Mouse (Mus musculus) neural tube, embryonic 14.5 days (tissue): Measurements from ENCODE around the gene Arhgap17. TPM values are rescaled to one million over a fixed set of nuclear protein-coding genes. Genes with fewer than 3 reads are reported as not detected.

Experiments used
- ATAC-seq: fragments of 200-750 bp; cut with Nextera tagmentation; 2 replicates; pipeline ENCODE4 v1.8.0; 2017; ENCODE audit warnings: low read depth, mild to moderate bottlenecking, moderate TSS enrichment, moderate library complexity
- H3K27ac ChIP-seq: fragments of 300-500 bp; sonication (generic); 2 replicates; pipeline ENCODE4 v1.5.1; 2014; ENCODE audit warnings: low read depth, mild to moderate bottlenecking, control low read depth, low read length, moderate library complexity, mixed read lengths
- H3K27me3 ChIP-seq: fragments of 300-500 bp; sonication (generic); 2 replicates; pipeline ENCODE4 v1.6.1; 2014; ENCODE audit warnings: low read length; ENCODE audit not compliant: control insufficient read depth, insufficient read depth
- H3K36me3 ChIP-seq: fragments of 300-500 bp; sonication (generic); 2 replicates; pipeline ENCODE4 v1.6.1; 2014; ENCODE audit warnings: low read length, mixed read lengths; ENCODE audit not compliant: control insufficient read depth, insufficient read depth
- H3K4me1 ChIP-seq: fragments of 300-500 bp; sonication (generic); 2 replicates; pipeline ENCODE4 v1.6.1; 2014; ENCODE audit warnings: low read length; ENCODE audit not compliant: control insufficient read depth, insufficient read depth
- H3K4me2 ChIP-seq: fragments of 300-500 bp; sonication (generic); 2 replicates; pipeline ENCODE4 v1.6.1; 2014; ENCODE audit warnings: mild to moderate bottlenecking, low read depth, low read length, control low read depth
- H3K4me3 ChIP-seq: fragments of 300-500 bp; sonication (generic); 2 replicates; pipeline ENCODE4 v1.5.1; 2014; ENCODE audit warnings: low read depth, low read length, control low read depth, mixed read lengths
- H3K9ac ChIP-seq: fragments of 300-500 bp; sonication (generic); replicated peaks from 2 replicates; pipeline ENCODE4 v1.6.1; 2014; ENCODE audit warnings: low read depth, mild to moderate bottlenecking, control low read depth, low read length, mixed read lengths
- H3K9me3 ChIP-seq: fragments of 300-500 bp; sonication (generic); 2 replicates; pipeline ENCODE4 v1.6.1; 2016; ENCODE audit warnings: low read length; ENCODE audit not compliant: control insufficient read depth
- WGBS: fragments of 180-500 bp; shearing (Covaris S2); extraction: QIAGEN DNeasy Blood & Tissue Kit; methylation state at CpG from one replicate; pipeline ENCODE4 v1.1.7; 2014; 5-methylcytosine and 5-hydroxymethylcytosine counted together
- polyA plus RNA-seq: library from polyadenylated mRNA; unstranded; fragments of >200 nt; fragmentation: Nextera tagmentation; extraction: Ambion mirVana; gene quantifications from 2 replicates; pipeline ENCODE4 v1.2.1, GENCODE M21; 2014

Gene Arhgap17
- polyA plus RNA-seq, 1 experiment from 2014 or later = 10.3 TPM

GRCm38 (mm10) chr7:123401121-123401520 lies 31.4 kb upstream of the Arhgap17 start:
- Histone ChIP-seq H3K4me1 (no peaks in the 10 kb centered on the region), H3K4me2 (no peak overlapping the region), H3K27ac (no peak overlapping the region), H3K9ac (no peak overlapping the region), H3K4me3 (no peak overlapping the region), H3K27me3 (no peaks in the 10 kb centered on the region), H3K9me3 (no peaks in the 10 kb centered on the region), H3K36me3 (peaks cover 17% of the 10 kb centered on the region)
- ATAC-seq = no peak
- 90% methylated on average over 3 of the region's 3 CpGs for WGBS

- H3K27me3 ChIP-seq = no peaks in the 10 kb centered on the region
- no peak overlapping the region for H3K4me3 ChIP-seq
- peaks cover 10% of the 10 kb centered on the region for H3K36me3 ChIP-seq
- H3K27ac ChIP-seq = no peak overlapping the region
- no peak overlapping the region for H3K9ac ChIP-seq
- WGBS = 88% methylated on average over 4 of the region's 4 CpGs
- no peak overlapping the region for H3K4me2 ChIP-seq
- no peaks in the 10 kb centered on the region for H3K9me3 ChIP-seq
- ATAC-seq = no peak
- H3K4me1 ChIP-seq = no peaks in the 10 kb centered on the region
Measured at GRCm38 (mm10) chr7:123399286-123399685, 29.6 kb upstream of the Arhgap17 start.

DNA sequence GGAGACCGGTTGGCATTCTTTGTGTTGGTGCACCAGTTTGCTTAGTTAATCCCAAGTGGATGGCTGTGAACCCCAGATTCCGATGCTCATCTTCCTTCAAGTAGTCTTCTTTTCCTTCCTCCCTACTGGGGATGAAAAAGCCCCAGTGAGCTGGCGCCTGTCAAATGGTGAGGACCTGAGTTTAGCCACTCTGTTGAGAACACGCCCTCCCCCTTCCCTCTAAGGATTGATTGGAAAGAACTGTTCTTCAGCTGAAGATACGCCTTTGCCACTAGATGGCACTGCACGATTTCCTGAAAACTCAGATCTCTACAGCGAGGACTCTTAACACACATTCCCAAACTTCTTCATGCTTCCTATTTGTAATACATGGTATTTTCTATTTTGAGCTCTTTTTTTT lies 29.1 kb upstream of the Arhgap17 start:
- WGBS = 32% methylated on average over 7 of the region's 7 CpGs

DNA sequence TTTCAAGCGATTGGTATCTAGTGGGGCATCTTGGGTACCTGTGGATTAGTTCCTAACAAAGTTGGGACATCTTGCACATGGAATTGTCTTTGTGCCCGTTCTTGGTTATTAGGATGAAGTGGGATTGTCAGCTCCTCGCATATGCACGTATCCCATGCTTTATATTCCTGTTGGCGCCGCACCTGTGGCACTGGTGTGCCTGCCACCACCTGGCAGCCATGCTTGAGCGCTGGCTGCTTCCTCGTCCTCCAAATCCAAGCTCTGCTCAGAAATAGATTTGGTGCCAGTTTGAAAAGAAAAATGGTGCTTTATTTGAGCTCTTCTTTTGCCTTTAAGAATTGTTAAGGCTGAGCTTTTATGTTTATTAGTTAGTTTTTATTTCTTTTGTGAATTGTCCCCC lies 28.2 kb upstream of the Arhgap17 start:
- no peak overlapping the region for H3K9ac ChIP-seq
- H3K9me3 ChIP-seq = no peaks in the 10 kb centered on the region
- no peak overlapping the region for H3K4me3 ChIP-seq
- peaks cover 8% of the 10 kb centered on the region for H3K36me3 ChIP-seq
- no peak overlapping the region for H3K4me2 ChIP-seq
- no peaks in the 10 kb centered on the region for H3K27me3 ChIP-seq
- no peaks in the 10 kb centered on the region for H3K4me1 ChIP-seq
- no peak overlapping the region for H3K27ac ChIP-seq
- no peak for ATAC-seq
- 91% methylated on average over 8 of the region's 8 CpGs for WGBS

More for the DNA sequence above, 29.1 kb upstream of the Arhgap17 start:
- H3K4me1 ChIP-seq = no peaks in the 10 kb centered on the region
- H3K4me2 ChIP-seq = no peak overlapping the region
- H3K9me3 ChIP-seq = no peaks in the 10 kb centered on the region
- H3K9ac ChIP-seq = no peak overlapping the region
- ATAC-seq = peak; percentile 56
- no peak overlapping the region for H3K27ac ChIP-seq
- no peak overlapping the region for H3K4me3 ChIP-seq
- no peaks in the 10 kb centered on the region for H3K27me3 ChIP-seq
- peaks cover 6% of the 10 kb centered on the region for H3K36me3 ChIP-seq

DNA sequence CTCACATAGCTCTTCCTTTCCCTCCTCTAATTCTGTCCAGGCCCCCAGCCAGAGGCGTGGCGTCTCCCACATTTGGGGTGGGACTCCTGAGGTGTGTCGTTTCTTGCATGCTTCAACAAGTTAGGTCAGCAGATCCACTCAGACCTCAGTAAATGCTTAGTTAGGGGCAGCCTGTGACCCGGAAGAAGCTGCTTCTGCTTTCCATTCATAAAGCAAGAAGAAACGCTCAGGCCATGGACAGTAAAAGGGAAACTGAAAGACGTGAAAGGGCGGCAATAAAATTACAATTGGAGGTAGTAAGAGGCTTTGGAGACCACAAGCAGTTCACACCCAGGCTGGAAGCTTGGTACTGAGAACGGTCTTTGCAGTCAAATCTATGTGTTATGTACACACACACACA lies 27.7 kb upstream of the Arhgap17 start:
- 50% methylated on average over 8 of the region's 8 CpGs for WGBS
- Histone ChIP-seq H3K36me3 (peaks cover 11% of the 10 kb centered on the region), H3K4me2 (no peak overlapping the region), H3K9ac (no peak overlapping the region), H3K9me3 (no peaks in the 10 kb centered on the region), H3K27me3 (no peaks in the 10 kb centered on the region), H3K4me1 (no peaks in the 10 kb centered on the region), H3K4me3 (no peak overlapping the region), H3K27ac (no peak overlapping the region)
- no peak for ATAC-seq

- Histone ChIP-seq H3K4me2 (no peak overlapping the region), H3K4me3 (no peak overlapping the region), H3K4me1 (no peaks in the 10 kb centered on the region), H3K27ac (no peak overlapping the region), H3K27me3 (no peaks in the 10 kb centered on the region), H3K9ac (no peak overlapping the region), H3K9me3 (no peaks in the 10 kb centered on the region), H3K36me3 (peaks cover 7% of the 10 kb centered on the region)
- ATAC-seq = no peak
- 88% methylated on average over 5 of the region's 5 CpGs for WGBS
Measured at GRCm38 (mm10) chr7:123396900-123397299, 27.2 kb upstream of the Arhgap17 start.

DNA sequence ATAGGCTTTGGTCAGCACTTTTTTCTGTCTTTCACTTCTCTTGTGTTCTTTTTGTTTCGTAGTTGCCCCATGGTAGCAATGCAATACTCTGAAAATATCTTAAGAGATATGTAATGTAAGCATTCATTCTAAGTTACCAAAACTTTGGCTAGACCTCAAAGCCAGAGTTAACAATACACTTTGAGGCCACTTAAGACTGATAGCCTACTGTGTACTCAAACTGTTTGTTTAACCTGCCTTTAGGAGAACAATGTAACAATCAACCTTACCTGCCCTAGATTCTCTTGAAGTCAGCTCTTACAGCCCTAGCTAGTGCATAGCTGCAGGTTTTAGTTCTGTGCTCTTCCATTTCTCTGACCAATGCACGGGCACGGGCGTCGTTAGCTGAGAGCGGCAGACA lies 24.6 kb upstream of the Arhgap17 start:
- Histone ChIP-seq H3K27ac (no peak overlapping the region), H3K4me3 (no peak overlapping the region), H3K9ac (no peak overlapping the region), H3K27me3 (no peaks in the 10 kb centered on the region), H3K4me1 (no peaks in the 10 kb centered on the region), H3K4me2 (no peak overlapping the region), H3K9me3 (no peaks in the 10 kb centered on the region), H3K36me3 (peaks cover 7% of the 10 kb centered on the region)
- no peak for ATAC-seq
- 94% methylated on average over 6 of the region's 6 CpGs for WGBS

DNA sequence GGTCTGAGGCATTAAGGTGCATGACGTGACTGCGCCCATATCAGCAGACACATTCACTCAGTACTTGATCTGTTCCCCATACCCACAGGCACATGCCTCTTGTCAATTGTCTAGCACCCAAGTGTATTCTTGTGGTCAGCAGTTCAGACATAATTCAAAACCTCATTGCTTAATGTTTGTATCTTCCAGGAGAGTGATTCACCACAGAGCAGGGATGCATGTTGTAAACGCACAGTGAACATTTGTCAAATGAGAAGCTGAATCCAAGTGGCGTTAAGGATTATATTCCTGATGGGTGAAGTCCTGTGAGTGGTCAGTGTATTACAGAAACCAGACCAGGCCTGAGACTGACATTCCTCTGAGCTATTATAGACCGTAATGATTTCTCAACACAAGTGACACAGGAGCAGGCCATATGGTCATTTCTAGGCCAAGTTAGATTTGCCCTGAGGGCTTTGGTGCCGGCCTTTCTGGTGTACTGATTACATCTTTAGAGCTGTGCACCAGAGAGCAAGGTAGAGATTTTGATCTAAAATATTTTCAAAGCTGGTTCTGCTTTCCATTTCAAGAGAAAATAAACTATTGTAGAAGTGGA lies 20.1 kb upstream of the Arhgap17 start:
- H3K27ac ChIP-seq = no peak overlapping the region
- ATAC-seq = no peak
- no peak overlapping the region for H3K4me3 ChIP-seq
- peaks cover 10% of the 10 kb centered on the region for H3K36me3 ChIP-seq
- no peaks in the 10 kb centered on the region for H3K9me3 ChIP-seq
- no peaks in the 10 kb centered on the region for H3K27me3 ChIP-seq
- H3K9ac ChIP-seq = no peak overlapping the region
- 88% methylated on average over 6 of the region's 6 CpGs for WGBS
- H3K4me2 ChIP-seq = no peak overlapping the region
- H3K4me1 ChIP-seq = no peaks in the 10 kb centered on the region

DNA sequence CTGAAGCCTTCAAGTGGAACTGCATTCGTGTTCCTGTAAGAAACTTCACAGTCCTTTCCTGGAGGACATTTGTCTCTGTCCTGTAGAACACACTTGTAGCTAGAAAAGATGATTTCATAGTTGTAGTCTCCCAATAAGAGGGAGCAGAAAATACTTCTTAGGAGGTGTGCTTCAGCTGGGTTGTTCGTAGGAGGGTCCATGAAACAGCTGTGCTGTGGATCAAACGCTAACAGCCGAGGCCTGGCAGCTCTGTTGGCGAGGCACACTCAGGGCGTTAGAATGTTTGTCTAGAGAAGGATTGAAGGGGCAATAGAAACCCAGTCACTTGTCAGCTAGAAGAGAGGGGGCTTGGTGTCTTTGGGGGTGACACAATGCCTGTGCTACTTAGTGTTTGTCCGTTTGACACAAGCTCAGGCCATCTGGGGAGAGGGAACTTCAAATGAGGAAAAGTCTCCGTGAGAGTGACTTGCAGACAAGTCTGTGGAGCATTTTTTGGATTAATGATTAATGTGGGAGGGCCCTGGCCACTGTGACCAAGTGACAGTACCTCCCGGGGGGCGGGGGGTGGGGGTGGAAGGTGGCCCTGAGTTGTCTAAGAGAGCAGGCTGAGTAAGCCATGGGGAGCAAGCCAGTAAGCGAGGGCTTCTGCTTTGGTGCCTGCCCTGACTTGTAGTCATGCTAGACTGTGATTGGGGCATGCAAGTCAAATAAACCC lies 16.1 kb upstream of the Arhgap17 start:
- Histone ChIP-seq H3K9me3 (no peaks in the 10 kb centered on the region), H3K27me3 (no peaks in the 10 kb centered on the region), H3K4me1 (no peaks in the 10 kb centered on the region), H3K27ac (no peak overlapping the region), H3K4me2 (no peak overlapping the region), H3K9ac (no peak overlapping the region), H3K4me3 (no peak overlapping the region), H3K36me3 (peaks cover 4% of the 10 kb centered on the region)
- 77% methylated on average over 11 of the region's 11 CpGs for WGBS
- no peak for ATAC-seq
